Mouse (Mus musculus) liver, postnatal 0 days (tissue): Measurements from ENCODE around the gene Comp. TPM values are rescaled to one million over a fixed set of nuclear protein-coding genes. Genes with fewer than 3 reads are reported as not detected.

Source experiments
- ATAC-seq: fragments of 200-750 bp; cut with Nextera tagmentation; 2 replicates; pipeline ENCODE4 v1.8.0; 2017; ENCODE audit warnings: mild to moderate bottlenecking, moderate library complexity
- DNase-seq: peaks from one replicate; pipeline ENCODE4 v3.0.0-alpha.2; 2016
- H3K27ac ChIP-seq: fragments of 300-500 bp; sonication (generic); 2 replicates; pipeline ENCODE4 v1.5.1; 2014; ENCODE audit warnings: antibody characterized with exemption, moderate library complexity, mild to moderate bottlenecking, low read depth
- H3K27me3 ChIP-seq: fragments of 300-500 bp; sonication (generic); 2 replicates; pipeline ENCODE4 v1.6.1; 2014; ENCODE audit warnings: low read length, control low read depth, mixed read lengths; ENCODE audit not compliant: insufficient read depth
- H3K36me3 ChIP-seq: fragments of 300-500 bp; sonication (generic); replicated peaks from 2 replicates; pipeline ENCODE4 v1.6.1; 2014; ENCODE audit warnings: mild to moderate bottlenecking, control low read depth, low read length, moderate library complexity, mixed read lengths; ENCODE audit not compliant: insufficient read depth
- H3K4me1 ChIP-seq: fragments of 300-500 bp; sonication (generic); 2 replicates; pipeline ENCODE4 v1.6.1; 2014; ENCODE audit warnings: antibody characterized with exemption, mild to moderate bottlenecking, control low read depth; ENCODE audit not compliant: insufficient read depth
- H3K4me2 ChIP-seq: fragments of 300-500 bp; sonication (generic); 2 replicates; pipeline ENCODE4 v1.6.1; 2014; ENCODE audit warnings: low read depth, mild to moderate bottlenecking, low read length, moderate library complexity, mixed read lengths
- H3K4me3 ChIP-seq: fragments of 300-500 bp; sonication (generic); 2 replicates; pipeline ENCODE4 v1.5.1; 2014; ENCODE audit warnings: low read depth, low read length
- H3K9ac ChIP-seq: fragments of 300-500 bp; sonication (generic); replicated peaks from 2 replicates; pipeline ENCODE4 v1.6.1; 2014; ENCODE audit warnings: mild to moderate bottlenecking, moderate library complexity
- H3K9me3 ChIP-seq: fragments of 300-500 bp; sonication (generic); 2 replicates; pipeline ENCODE4 v1.6.1; 2016; ENCODE audit warnings: mild to moderate bottlenecking, control low read depth, low read length, mixed read lengths
- CTCF ChIP-seq: sonication (generic); IDR thresholded peaks from 2 replicates; pipeline ENCODE4 v1.5.1; 2016; ENCODE audit warnings: antibody characterized with exemption, low read depth
- EP300 ChIP-seq: IDR thresholded peaks from 2 replicates; pipeline ENCODE4 v1.6.1; 2016; ENCODE audit warnings: antibody characterized with exemption, low read depth, mild to moderate bottlenecking
- WGBS: fragments of 180-500 bp; shearing (Covaris S2); extraction: QIAGEN DNeasy Blood & Tissue Kit; methylation state at CpG from one replicate; pipeline ENCODE4 v1.1.7; 2014; ENCODE audit not compliant: insufficient replicate concordance; 5-methylcytosine and 5-hydroxymethylcytosine counted together
- polyA plus RNA-seq: library from polyadenylated mRNA; unstranded; fragments of >200 nt; fragmentation: Nextera tagmentation; extraction: Ambion mirVana; gene quantifications from 2 replicates; pipeline ENCODE4 v1.2.1, GENCODE M21; 2015

The Comp gene
- polyA plus RNA-seq, 1 experiment from 2014 or later = 4.0 TPM

DNA sequence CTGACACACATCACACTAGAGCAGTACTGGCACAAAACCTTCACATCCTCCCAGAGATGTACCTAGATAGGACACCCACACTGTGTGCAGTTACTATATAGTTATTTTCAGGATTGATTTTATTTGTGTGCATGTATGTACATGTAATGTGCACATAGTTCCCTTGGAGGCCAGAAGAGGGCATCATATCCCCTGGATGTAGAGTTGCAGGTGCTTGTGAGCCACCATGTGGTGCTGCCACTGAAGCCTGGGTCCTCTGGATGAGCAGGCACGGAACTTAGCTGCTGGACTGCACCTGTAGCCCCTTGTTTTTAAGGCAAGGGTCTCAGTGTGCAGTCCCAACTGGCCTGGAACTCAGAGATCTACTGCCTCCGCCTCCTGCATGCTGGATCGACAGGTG is 30.9 kb downstream of the Comp start:
- Histone ChIP-seq H3K27me3 (no peaks in the 10 kb centered on the region), H3K4me2 (no peak overlapping the region), H3K4me3 (no peak overlapping the region), H3K36me3 (0 out of 2 replicates have a peak, but pooled peaks cover 3% of the 10 kb centered on the region), H3K4me1 (no peaks in the 10 kb centered on the region), H3K9me3 (no peaks in the 10 kb centered on the region), H3K27ac (no peak overlapping the region), H3K9ac (no peak overlapping the region)
- ATAC-seq (no peak), DNase-seq (no peak)
- TF ChIP-seq EP300 = no peak
- peak; percentile 36 for TF ChIP-seq CTCF
- WGBS = 90% methylated on average over 3 of the region's 3 CpGs

DNA sequence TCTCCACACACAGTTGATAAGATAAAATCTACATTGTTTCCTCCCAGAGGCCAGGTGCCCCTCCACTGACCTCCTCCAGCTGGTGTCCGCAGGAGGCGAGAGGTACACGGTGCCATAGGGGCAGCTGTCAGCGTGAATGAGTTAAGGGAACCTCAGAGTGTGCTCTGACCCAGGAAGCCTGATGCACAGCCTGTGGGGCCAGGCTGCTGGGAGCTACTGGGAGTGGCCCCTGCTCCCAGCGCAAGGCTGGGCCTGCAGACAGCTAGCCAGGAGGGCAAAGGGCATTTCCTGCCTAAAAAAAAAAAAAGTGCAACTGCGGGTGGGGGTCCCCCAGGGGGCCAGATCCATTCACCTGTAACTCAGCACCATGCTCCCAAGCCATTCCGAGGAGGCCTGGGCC is 31.8 kb downstream of the Comp start:
- Histone ChIP-seq H3K4me3 (no peak overlapping the region), H3K9me3 (no peaks in the 10 kb centered on the region), H3K4me2 (no peak overlapping the region), H3K27ac (no peak overlapping the region), H3K27me3 (no peaks in the 10 kb centered on the region), H3K36me3 (0 out of 2 replicates have a peak, but pooled peaks cover 3% of the 10 kb centered on the region), H3K4me1 (no peaks in the 10 kb centered on the region), H3K9ac (no peak overlapping the region)
- no peak for TF ChIP-seq CTCF
- no peak for TF ChIP-seq EP300
- ATAC-seq (no peak), DNase-seq (no peak)
- 57% methylated on average over 7 of the region's 7 CpGs for whole genome bisulfite sequencing

DNA sequence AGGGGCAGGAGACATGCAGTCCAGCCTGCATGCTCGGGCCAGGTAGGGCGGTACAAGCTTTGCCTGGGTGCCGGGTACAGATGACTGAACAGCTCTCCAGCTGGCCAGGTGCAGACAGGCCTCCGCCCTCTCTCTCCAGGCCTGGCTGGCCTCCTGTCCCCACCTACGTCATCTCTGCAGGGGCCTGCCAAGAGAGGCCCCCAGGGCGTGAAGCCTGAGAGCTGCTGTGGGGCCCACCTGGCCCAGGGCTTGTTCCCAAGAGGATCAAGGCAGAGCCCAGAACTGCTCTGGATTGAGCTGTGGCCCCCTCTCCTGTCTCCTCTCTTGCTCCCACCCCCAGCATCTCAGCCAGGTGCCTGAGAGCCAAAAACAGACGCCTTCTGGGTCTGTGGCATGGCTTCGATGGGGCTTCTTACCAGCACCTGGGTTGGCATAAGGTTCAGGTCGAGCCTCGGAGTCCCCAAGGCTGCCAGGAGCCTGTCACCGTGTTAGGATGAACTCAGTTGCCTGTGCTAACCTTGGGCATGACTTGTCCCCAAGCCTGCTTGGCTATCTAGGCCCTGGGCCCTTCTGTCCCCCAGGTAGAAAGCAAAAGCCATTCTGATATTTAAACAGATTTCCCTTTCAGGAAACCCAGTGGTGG is 33.2 kb downstream of the Comp start:
- H3K4me1 ChIP-seq = no peaks in the 10 kb centered on the region
- no peak overlapping the region for H3K27ac ChIP-seq
- no peak overlapping the region for H3K4me3 ChIP-seq
- TF ChIP-seq EP300 (no peak), CTCF (no peak)
- H3K4me2 ChIP-seq = no peak overlapping the region
- ATAC-seq (no peak), DNase-seq (no peak)
- H3K9me3 ChIP-seq = no peaks in the 10 kb centered on the region
- 77% methylated on average over 11 of the region's 11 CpGs for WGBS
- 0 out of 2 replicates have a peak, but pooled peaks cover 3% of the 10 kb centered on the region for H3K36me3 ChIP-seq
- no peak overlapping the region for H3K9ac ChIP-seq
- H3K27me3 ChIP-seq = no peaks in the 10 kb centered on the region

DNA sequence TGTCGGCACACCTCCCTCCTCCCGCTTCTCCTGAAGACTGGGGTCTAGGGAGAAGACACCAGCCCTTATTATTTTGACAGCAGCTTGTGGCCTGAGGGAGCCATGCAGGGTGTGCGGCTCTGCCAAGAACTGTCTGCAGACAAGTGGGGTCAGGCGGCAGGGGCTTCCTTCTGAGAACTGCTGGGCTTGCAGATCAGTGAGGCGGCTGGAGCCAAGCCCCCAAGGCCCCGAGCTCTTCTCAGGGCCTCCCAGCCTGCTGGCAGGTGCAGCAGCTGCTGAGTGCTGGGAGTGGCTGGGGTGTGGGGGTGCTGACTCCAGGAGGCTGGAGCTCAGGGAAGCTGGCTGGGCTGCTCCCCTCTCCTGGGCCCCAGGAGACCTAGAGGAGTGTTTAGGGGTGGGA is 34.9 kb downstream of the Comp start:
- Histone ChIP-seq H3K4me2 (no peak overlapping the region), H3K27ac (no peak overlapping the region), H3K9ac (no peak overlapping the region), H3K4me1 (peaks cover 1% of the 10 kb centered on the region; the same call in 1 of the 2 replicates), H3K36me3 (0 out of 2 replicates have a peak, but pooled peaks cover 3% of the 10 kb centered on the region), H3K27me3 (no peaks in the 10 kb centered on the region), H3K4me3 (no peak overlapping the region), H3K9me3 (no peaks in the 10 kb centered on the region)
- 77% methylated on average over 6 of the region's 6 CpGs for WGBS
- no peak for DNase-seq
- ATAC-seq = no peak
- TF ChIP-seq CTCF (no peak), EP300 (no peak)

DNA sequence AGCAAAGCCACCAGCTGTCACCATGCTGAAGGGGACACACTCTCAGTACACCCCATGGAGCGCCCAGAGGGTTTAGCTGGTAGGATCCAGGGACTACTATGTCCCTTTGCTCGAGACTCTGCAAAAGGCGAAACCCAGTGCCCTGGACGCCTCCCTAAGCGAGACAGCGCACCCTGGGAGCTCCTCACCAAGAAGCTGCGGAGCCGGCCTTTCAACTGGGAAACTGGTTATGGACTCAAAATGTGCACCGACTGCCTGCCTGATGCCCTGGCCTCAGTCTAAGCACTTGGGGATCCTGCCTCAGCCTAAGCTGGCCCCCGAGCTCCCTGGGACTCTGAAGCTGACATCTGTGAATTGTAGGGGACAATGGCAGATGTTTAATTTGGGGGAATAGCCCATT is 35.7 kb downstream of the Comp start:
- no peak overlapping the region for H3K4me2 ChIP-seq

DNA sequence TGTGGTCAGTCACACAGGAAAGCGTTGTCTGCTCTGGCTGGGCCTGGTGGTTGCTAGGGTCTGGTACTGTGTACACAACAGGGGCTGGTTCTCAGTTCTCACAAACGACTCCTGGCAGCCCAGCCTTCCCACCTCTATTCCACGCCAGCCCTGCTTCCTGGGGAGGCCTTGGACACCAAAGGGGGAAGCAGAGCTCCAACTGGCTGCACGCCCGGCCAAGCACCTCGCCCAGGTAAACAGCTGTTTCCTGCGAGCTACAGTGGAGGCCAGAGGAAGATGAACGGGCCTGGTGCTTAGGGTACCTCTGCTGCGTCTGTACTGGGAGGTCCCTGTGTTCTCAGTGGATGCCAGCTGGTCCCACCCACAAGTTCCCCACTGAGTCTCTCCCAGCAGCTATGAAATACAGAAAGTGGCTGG is 36.1 kb downstream of the Comp start:
- ATAC-seq = no peak
- H3K27me3 ChIP-seq = no peaks in the 10 kb centered on the region
- no peak for DNase-seq
- H3K4me3 ChIP-seq = no peak overlapping the region
- TF ChIP-seq CTCF (no peak), EP300 (no peak)
- no peak overlapping the region for H3K9ac ChIP-seq
- H3K36me3 ChIP-seq = 0 out of 2 replicates have a peak, but pooled peaks cover 1% of the 10 kb centered on the region
- H3K9me3 ChIP-seq = no peaks in the 10 kb centered on the region
- WGBS = 48% methylated on average over 9 of the region's 9 CpGs
- no peak overlapping the region for H3K4me2 ChIP-seq
- H3K4me1 ChIP-seq = peaks cover 7% of the 10 kb centered on the region
- no peak overlapping the region for H3K27ac ChIP-seq

More for the DNA sequence above, 35.7 kb downstream of the Comp start:
- TF ChIP-seq CTCF (no peak), EP300 (no peak)
- 84% methylated on average over 10 of the region's 10 CpGs for WGBS
- H3K4me1 ChIP-seq = peaks cover 6% of the 10 kb centered on the region
- 0 out of 2 replicates have a peak, but pooled peaks cover 3% of the 10 kb centered on the region for H3K36me3 ChIP-seq
- H3K9ac ChIP-seq = no peak overlapping the region
- no peak for DNase-seq
- no peak for ATAC-seq
- no peaks in the 10 kb centered on the region for H3K27me3 ChIP-seq
- no peak overlapping the region for H3K27ac ChIP-seq
- no peaks in the 10 kb centered on the region for H3K9me3 ChIP-seq
- H3K4me3 ChIP-seq = no peak overlapping the region
